Mouse (Mus musculus) heart, postnatal 0 days (tissue): ENCODE results near the gene 2210016F16Rik. TPM values are rescaled to one million over a fixed set of nuclear protein-coding genes. Genes with fewer than 3 reads are reported as not detected.

ENCODE experiments used
- ATAC-seq: fragments of 200-750 bp; cut with Nextera tagmentation; 2 replicates; pipeline ENCODE4 v1.8.0; 2017; ENCODE audit warnings: low read depth, moderate number of reproducible peaks, moderate library complexity; ENCODE audit not compliant: insufficient read depth
- DNase-seq: peaks from one replicate; pipeline ENCODE4 v3.0.0-alpha.2; 2016; ENCODE audit warnings: low spot score
- H3K27ac ChIP-seq: fragments of 300-500 bp; sonication (generic); 2 replicates; pipeline ENCODE4 v1.5.1; 2014; ENCODE audit warnings: low read depth, mild to moderate bottlenecking
- H3K27me3 ChIP-seq: fragments of 300-500 bp; sonication (generic); 2 replicates; pipeline ENCODE4 v1.6.1; 2014; ENCODE audit warnings: low read length, mixed read lengths; ENCODE audit not compliant: control insufficient read depth, insufficient read depth
- H3K36me3 ChIP-seq: fragments of 300-500 bp; sonication (generic); replicated peaks from 2 replicates; pipeline ENCODE4 v1.6.1; 2014; ENCODE audit warnings: low read length, mixed read lengths; ENCODE audit not compliant: control insufficient read depth, insufficient read depth
- H3K4me1 ChIP-seq: fragments of 300-500 bp; sonication (generic); 2 replicates; pipeline ENCODE4 v1.6.1; 2014; ENCODE audit warnings: antibody characterized with exemption; ENCODE audit not compliant: control insufficient read depth, insufficient read depth
- H3K4me2 ChIP-seq: fragments of 300-500 bp; sonication (generic); 2 replicates; pipeline ENCODE4 v1.6.1; 2014; ENCODE audit warnings: low read depth, mild to moderate bottlenecking, low read length, moderate library complexity
- H3K4me3 ChIP-seq: fragments of 300-500 bp; sonication (generic); 2 replicates; pipeline ENCODE4 v1.5.1; 2014; ENCODE audit warnings: low read depth, low read length
- H3K9ac ChIP-seq: fragments of 300-500 bp; sonication (generic); replicated peaks from 2 replicates; pipeline ENCODE4 v1.6.1; 2014; ENCODE audit warnings: low read depth, low read length, mixed read lengths
- H3K9me3 ChIP-seq: fragments of 300-500 bp; sonication (generic); replicated peaks from 2 replicates; pipeline ENCODE4 v1.6.1; 2016; ENCODE audit warnings: low read length; ENCODE audit not compliant: control insufficient read depth
- CTCF ChIP-seq: IDR thresholded peaks from 2 replicates; pipeline ENCODE4 v1.5.1; 2016; ENCODE audit warnings: antibody characterized with exemption, control low read depth, low read depth
- EP300 ChIP-seq: IDR thresholded peaks from 2 replicates; pipeline ENCODE4 v1.6.1; 2016; ENCODE audit warnings: antibody characterized with exemption, low read depth
- WGBS: fragments of 180-500 bp; shearing (Covaris S2); extraction: QIAGEN DNeasy Blood & Tissue Kit; methylation state at CpG from one replicate; pipeline ENCODE4 v1.1.7; 2014; 5-methylcytosine and 5-hydroxymethylcytosine counted together
- polyA plus RNA-seq: library from polyadenylated mRNA; unstranded; fragments of >200 nt; fragmentation: Nextera tagmentation; extraction: Ambion mirVana; gene quantifications from 2 replicates; pipeline ENCODE4 v1.2.1, GENCODE M21; 2015
- total RNA-seq: library from RNA; depleted of rRNA; stranded (reverse); fragments of >200 nt; gene quantifications from 2 replicates; pipeline ENCODE4 v1.2.3, GENCODE M21; 2014; ENCODE audit warnings: low replicate concordance

The 2210016F16Rik gene
- total and polyA plus RNA-seq, 2 experiments from 2014 or later = 26.5 to 32.7 TPM

GRCm38 (mm10) chr13:58389324-58389951, 4.4 kb upstream of the 2210016F16Rik start:
- H3K4me1 ChIP-seq = no peaks in the 10 kb centered on the region
- H3K27me3 ChIP-seq = no peaks in the 10 kb centered on the region
- H3K36me3 ChIP-seq = peaks cover 35% of the 10 kb centered on the region
- no peak for DNase-seq
- no peak overlapping the region for H3K27ac ChIP-seq
- TF ChIP-seq EP300 (no peak), CTCF (no peak)
- H3K9me3 ChIP-seq = no peaks in the 10 kb centered on the region
- no peak for ATAC-seq
- no peak overlapping the region for H3K9ac ChIP-seq
- WGBS = 82% methylated on average over 2 of the region's 2 CpGs
- H3K4me3 ChIP-seq = no peak overlapping the region
- H3K4me2 ChIP-seq = no peak overlapping the region

DNA sequence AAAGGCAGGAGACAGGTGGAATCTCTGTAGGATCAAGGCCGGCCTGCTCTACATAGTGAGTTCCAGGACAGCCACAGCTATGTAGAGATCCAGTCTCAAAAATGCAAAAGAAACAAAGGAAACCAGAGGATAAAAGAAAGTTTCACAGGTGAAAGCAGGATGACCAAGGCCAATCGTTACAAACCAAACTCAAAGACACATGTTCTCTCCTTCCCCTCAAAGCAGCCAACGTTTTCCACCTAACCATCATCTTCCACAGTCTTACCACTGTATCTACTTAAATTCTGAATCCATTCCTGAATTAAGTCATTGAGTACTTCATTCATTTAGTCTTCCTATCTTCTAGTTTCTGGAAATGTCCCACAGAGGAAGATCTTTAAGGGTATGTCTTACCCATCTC, 3.4 kb upstream of the 2210016F16Rik start:
- Histone ChIP-seq H3K9me3 (no peaks in the 10 kb centered on the region), H3K27ac (no peak overlapping the region), H3K4me3 (no peak overlapping the region), H3K4me2 (no peak overlapping the region), H3K36me3 (peaks cover 27% of the 10 kb centered on the region), H3K27me3 (no peaks in the 10 kb centered on the region), H3K9ac (no peak overlapping the region), H3K4me1 (peaks cover 6% of the 10 kb centered on the region; the same call in 1 of the 2 replicates)
- TF ChIP-seq EP300 (no peak), CTCF (no peak)
- 36% methylated on average over 3 of the region's 3 CpGs for WGBS
- no peak for ATAC-seq
- DNase-seq = no peak

DNA sequence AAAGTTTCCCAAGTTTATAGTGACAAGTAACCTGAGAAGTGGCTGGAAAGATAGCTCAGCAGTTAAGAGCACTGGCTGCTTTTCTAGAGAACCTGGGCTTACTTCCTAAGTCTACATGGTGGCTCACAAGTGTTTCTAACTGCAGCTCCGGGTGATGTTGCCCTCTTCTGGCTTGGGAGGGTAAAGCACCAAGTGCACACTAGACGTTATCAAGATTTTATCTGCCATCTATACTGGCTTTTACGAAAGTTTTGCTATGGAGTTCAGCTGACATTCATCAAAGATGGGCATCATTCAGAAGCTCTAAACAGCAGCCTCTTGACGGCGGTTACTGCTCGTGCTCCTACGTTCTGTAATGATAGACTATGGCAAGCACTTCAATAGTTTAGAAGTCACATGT, 2.9 kb upstream of the 2210016F16Rik start:
- ATAC-seq (peak; percentile 57), DNase-seq (peak; percentile 54)
- no peaks in the 10 kb centered on the region for H3K9me3 ChIP-seq
- no peaks in the 10 kb centered on the region for H3K27me3 ChIP-seq
- H3K36me3 ChIP-seq = peaks cover 24% of the 10 kb centered on the region
- WGBS = 8% methylated on average over 7 of the region's 7 CpGs
- H3K4me3 ChIP-seq = no peak overlapping the region
- H3K4me2 ChIP-seq = no peak overlapping the region
- peak; percentile 78 for TF ChIP-seq CTCF
- TF ChIP-seq EP300 = no peak
- H3K9ac ChIP-seq = no peak overlapping the region
- no peak overlapping the region for H3K27ac ChIP-seq
- H3K4me1 ChIP-seq = peaks cover 6% of the 10 kb centered on the region; the same call in 1 of the 2 replicates

GRCm38 (mm10) chr13:58385547-58385920, 509 bp upstream of the 2210016F16Rik start:
- Histone ChIP-seq H3K4me2 (peak overlapping the region; percentile 72; the same call in 1 of the 2 replicates), H3K9ac (peak overlapping the region; percentile 57; the same call in 1 of the 2 replicates), H3K36me3 (peaks cover 32% of the 10 kb centered on the region), H3K9me3 (0 out of 2 replicates have a peak, but pooled peaks cover 12% of the 10 kb centered on the region), H3K27ac (0 out of 2 replicates have a peak overlapping the region, but pooled peaks have one; percentile 2), H3K4me3 (peak overlapping the region; percentile 56), H3K27me3 (no peaks in the 10 kb centered on the region), H3K4me1 (peaks cover 6% of the 10 kb centered on the region; the same call in 1 of the 2 replicates)
- ATAC-seq = no peak
- WGBS = 85% methylated on average over 7 of the region's 7 CpGs
- no peak for TF ChIP-seq EP300
- DNase-seq = no peak

GRCm38 (mm10) chr13:58384371-58384770, 654 bp downstream of the 2210016F16Rik start:
- peak overlapping the region; percentile 57 for H3K9ac ChIP-seq
- H3K36me3 ChIP-seq = peaks cover 27% of the 10 kb centered on the region
- H3K27me3 ChIP-seq = no peaks in the 10 kb centered on the region
- H3K4me1 ChIP-seq = peaks cover 6% of the 10 kb centered on the region; the same call in 1 of the 2 replicates
- WGBS = 41% methylated on average over 11 of the region's 11 CpGs
- no peak for DNase-seq
- no peak overlapping the region for H3K27ac ChIP-seq
- 0 out of 2 replicates have a peak, but pooled peaks cover 17% of the 10 kb centered on the region for H3K9me3 ChIP-seq
- H3K4me3 ChIP-seq = peak overlapping the region; percentile 56
- H3K4me2 ChIP-seq = peak overlapping the region; percentile 72
- ATAC-seq = no peak
- TF ChIP-seq EP300 (no peak), CTCF (no peak)

GRCm38 (mm10) chr13:58373153-58373470, 11.9 kb downstream of the 2210016F16Rik start:
- Histone ChIP-seq H3K27ac (no peak overlapping the region), H3K4me2 (no peak overlapping the region), H3K27me3 (no peaks in the 10 kb centered on the region), H3K4me3 (no peak overlapping the region), H3K9ac (no peak overlapping the region), H3K36me3 (no peaks in the 10 kb centered on the region), H3K4me1 (no peaks in the 10 kb centered on the region), H3K9me3 (no peaks in the 10 kb centered on the region; the same call in 1 of the 2 replicates)
- DNase-seq = no peak
- WGBS = 64% methylated on average over 2 of the region's 2 CpGs
- no peak for TF ChIP-seq EP300
- TF ChIP-seq CTCF = no peak
- ATAC-seq = no peak
